Mouse (Mus musculus) intestine, postnatal 0 days (tissue): ENCODE data around the gene Tbc1d19. TPM values are rescaled to one million over a fixed set of nuclear protein-coding genes. Genes with fewer than 3 reads are reported as not detected.

Experiments used
- ATAC-seq: fragments of 200-750 bp; cut with Nextera tagmentation; 2 replicates; pipeline ENCODE4 v1.8.0; 2017; ENCODE audit warnings: mild to moderate bottlenecking, moderate TSS enrichment, moderate library complexity
- H3K27ac ChIP-seq: fragments of 300-500 bp; sonication (generic); 2 replicates; pipeline ENCODE4 v1.5.1; 2014; ENCODE audit warnings: mild to moderate bottlenecking, low read depth, low read length, moderate library complexity
- H3K27me3 ChIP-seq: fragments of 300-500 bp; sonication (generic); replicated peaks from 2 replicates; pipeline ENCODE4 v1.6.1; 2014; ENCODE audit warnings: low read length, mixed read lengths; ENCODE audit not compliant: control insufficient read depth, insufficient read depth
- H3K36me3 ChIP-seq: fragments of 300-500 bp; sonication (generic); 2 replicates; pipeline ENCODE4 v1.6.1; 2014; ENCODE audit warnings: mild to moderate bottlenecking, moderate library complexity; ENCODE audit not compliant: control insufficient read depth, insufficient read depth
- H3K4me1 ChIP-seq: fragments of 300-500 bp; sonication (generic); replicated peaks from 2 replicates; pipeline ENCODE4 v1.6.1; 2014; ENCODE audit warnings: antibody characterized with exemption, low read length, mixed read lengths; ENCODE audit not compliant: control insufficient read depth, insufficient read depth
- H3K4me2 ChIP-seq: fragments of 300-500 bp; sonication (generic); replicated peaks from 2 replicates; pipeline ENCODE4 v1.6.1; 2014; ENCODE audit warnings: low read depth, mild to moderate bottlenecking, moderate library complexity
- H3K4me3 ChIP-seq: fragments of 300-500 bp; sonication (generic); 2 replicates; pipeline ENCODE4 v1.5.1; 2014; ENCODE audit warnings: low read depth, low read length
- H3K9ac ChIP-seq: fragments of 300-500 bp; sonication (generic); 2 replicates; pipeline ENCODE4 v1.6.1; 2014; ENCODE audit warnings: mild to moderate bottlenecking, low read depth, low read length
- H3K9me3 ChIP-seq: fragments of 300-500 bp; sonication (generic); 2 replicates; pipeline ENCODE4 v1.6.1; 2016; ENCODE audit warnings: mixed run types; ENCODE audit not compliant: control insufficient read depth
- CTCF ChIP-seq: sonication (generic); IDR thresholded peaks from 2 replicates; pipeline ENCODE4 v1.5.1; 2016; ENCODE audit warnings: low read depth, mild to moderate bottlenecking, control low read depth, antibody characterized with exemption, moderate library complexity
- whole genome bisulfite sequencing: fragments of 180-500 bp; shearing (Covaris S2); extraction: QIAGEN DNeasy Blood & Tissue Kit; methylation state at CpG from one replicate; pipeline ENCODE4 v1.1.7; 2014; 5-methylcytosine and 5-hydroxymethylcytosine counted together
- polyA plus RNA-seq: library from polyadenylated mRNA; unstranded; fragments of >200 nt; fragmentation: Nextera tagmentation; extraction: Ambion mirVana; gene quantifications from 2 replicates; pipeline ENCODE4 v1.2.1, GENCODE M21; 2015

Tbc1d19 gene
- polyA plus RNA-seq, 1 experiment from 2014 or later: 8.3 TPM

- no peak for ATAC-seq
- Histone ChIP-seq H3K9me3 (no peaks in the 10 kb centered on the region), H3K9ac (no peak overlapping the region), H3K4me3 (no peak overlapping the region), H3K4me1 (no peaks in the 10 kb centered on the region), H3K27ac (no peak overlapping the region), H3K27me3 (no peaks in the 10 kb centered on the region), H3K36me3 (no peaks in the 10 kb centered on the region), H3K4me2 (no peak overlapping the region)
- 94% methylated on average over 7 of the region's 7 CpGs for WGBS
- no peak for TF ChIP-seq CTCF
Measured at GRCm38 (mm10) chr5:53819711-53820110, 10.3 kb downstream of the Tbc1d19 start.

GRCm38 (mm10) chr5:53825886-53826285 is 16.5 kb downstream of the Tbc1d19 start:
- no peak for TF ChIP-seq CTCF
- ATAC-seq: no peak
- H3K4me2 ChIP-seq: no peak overlapping the region
- H3K36me3 ChIP-seq: no peaks in the 10 kb centered on the region
- H3K27ac ChIP-seq: no peak overlapping the region
- H3K9ac ChIP-seq: no peak overlapping the region
- no peak overlapping the region for H3K4me3 ChIP-seq
- no peaks in the 10 kb centered on the region for H3K9me3 ChIP-seq
- WGBS: 64% methylated on average over 7 of the region's 7 CpGs
- H3K4me1 ChIP-seq: no peaks in the 10 kb centered on the region
- H3K27me3 ChIP-seq: no peaks in the 10 kb centered on the region

GRCm38 (mm10) chr5:53834489-53834888 is 25.1 kb downstream of the Tbc1d19 start:
- no peaks in the 10 kb centered on the region for H3K36me3 ChIP-seq
- no peak overlapping the region for H3K27ac ChIP-seq
- no peak overlapping the region for H3K4me2 ChIP-seq
- no peak overlapping the region for H3K9ac ChIP-seq
- no peaks in the 10 kb centered on the region for H3K27me3 ChIP-seq
- H3K4me1 ChIP-seq: no peaks in the 10 kb centered on the region
- 92% methylated on average over 4 of the region's 4 CpGs for WGBS
- TF ChIP-seq CTCF: no peak
- no peak overlapping the region for H3K4me3 ChIP-seq
- ATAC-seq: no peak
- H3K9me3 ChIP-seq: no peaks in the 10 kb centered on the region

GRCm38 (mm10) chr5:53841256-53841655 is 31.9 kb downstream of the Tbc1d19 start:
- no peak overlapping the region for H3K9ac ChIP-seq
- no peaks in the 10 kb centered on the region for H3K27me3 ChIP-seq
- H3K4me2 ChIP-seq: no peak overlapping the region
- H3K9me3 ChIP-seq: no peaks in the 10 kb centered on the region
- H3K27ac ChIP-seq: no peak overlapping the region
- no peaks in the 10 kb centered on the region for H3K36me3 ChIP-seq
- no peaks in the 10 kb centered on the region for H3K4me1 ChIP-seq
- WGBS: 87% methylated on average over 5 of the region's 5 CpGs
- ATAC-seq: no peak
- H3K4me3 ChIP-seq: no peak overlapping the region
- TF ChIP-seq CTCF: no peak

- Histone ChIP-seq H3K4me1 (no peaks in the 10 kb centered on the region), H3K9me3 (no peaks in the 10 kb centered on the region), H3K27ac (no peak overlapping the region), H3K4me2 (no peak overlapping the region), H3K9ac (no peak overlapping the region), H3K27me3 (no peaks in the 10 kb centered on the region), H3K36me3 (no peaks in the 10 kb centered on the region; the same call in 1 of the 2 replicates), H3K4me3 (no peak overlapping the region)
- no peak for ATAC-seq
- 67% methylated on average over 2 of the region's 2 CpGs for WGBS
- no peak for TF ChIP-seq CTCF
Measured at GRCm38 (mm10) chr5:53848294-53848942, 39.0 kb downstream of the Tbc1d19 start.

- Histone ChIP-seq H3K27me3 (no peaks in the 10 kb centered on the region), H3K36me3 (peaks cover 5% of the 10 kb centered on the region; the same call in 1 of the 2 replicates), H3K9ac (no peak overlapping the region), H3K27ac (no peak overlapping the region), H3K9me3 (no peaks in the 10 kb centered on the region), H3K4me3 (no peak overlapping the region), H3K4me1 (no peaks in the 10 kb centered on the region), H3K4me2 (no peak overlapping the region)
- no peak for TF ChIP-seq CTCF
- no peak for ATAC-seq
- WGBS: 79% methylated on average over 5 of the region's 5 CpGs
Measured at GRCm38 (mm10) chr5:53852574-53852973, 43.2 kb downstream of the Tbc1d19 start.
